Mouse (Mus musculus) thymus, postnatal 14 days (tissue): ENCODE data around the gene Gm21693.
"Not testable (repeated sequence)": the region's sequence is repeated elsewhere in the genome, so short reads cannot be mapped to it uniquely, and the experiment has no call there.

Source experiments
- DNase-seq: peaks from one replicate; pipeline ENCODE4 v3.0.0; 2021

Gm21693 gene

DNA sequence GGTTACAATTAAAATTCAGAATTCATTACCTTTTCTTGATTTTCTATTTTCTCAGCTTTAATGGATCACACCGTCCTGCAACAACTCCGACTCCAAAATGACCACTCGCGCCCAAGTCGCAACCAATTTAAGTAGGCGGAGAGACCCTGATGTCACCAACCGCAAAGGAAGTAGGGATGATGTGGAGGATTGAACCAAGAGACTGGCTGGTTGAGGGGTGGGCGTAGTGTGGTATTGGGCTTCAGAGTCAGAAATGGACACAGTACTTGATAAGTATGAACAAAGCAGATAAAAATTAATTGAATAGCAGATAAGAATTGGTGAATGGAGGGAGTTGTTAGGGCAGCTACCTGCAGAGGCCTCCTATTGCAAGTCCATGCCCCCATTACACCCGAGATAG, at the start of gene Gm21693:
Gene Gm21693 (minus strand): TSS at position 101 of the 400 bp plus-strand sequence.
- DNase-seq = not testable (repeated sequence)

DNA sequence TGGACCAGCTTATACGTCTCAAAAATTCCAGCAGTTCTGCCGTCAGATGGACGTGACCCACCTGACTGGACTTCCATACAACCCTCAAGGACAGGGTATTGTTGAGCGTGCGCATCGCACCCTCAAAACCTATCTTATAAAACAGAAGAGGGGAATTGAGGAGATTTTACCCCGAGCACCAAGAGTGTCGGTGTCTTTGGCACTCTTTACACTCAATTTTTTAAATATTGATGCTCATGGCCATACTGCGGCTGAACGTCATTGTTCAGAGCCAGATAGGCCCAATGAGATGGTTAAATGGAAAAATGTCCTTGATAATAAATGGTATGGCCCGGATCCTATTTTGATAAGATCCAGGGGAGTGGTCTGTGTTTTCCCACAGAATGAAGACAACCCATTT, 4.5 kb downstream of the Gm21693 start:
- not testable (repeated sequence) for DNase-seq

DNA sequence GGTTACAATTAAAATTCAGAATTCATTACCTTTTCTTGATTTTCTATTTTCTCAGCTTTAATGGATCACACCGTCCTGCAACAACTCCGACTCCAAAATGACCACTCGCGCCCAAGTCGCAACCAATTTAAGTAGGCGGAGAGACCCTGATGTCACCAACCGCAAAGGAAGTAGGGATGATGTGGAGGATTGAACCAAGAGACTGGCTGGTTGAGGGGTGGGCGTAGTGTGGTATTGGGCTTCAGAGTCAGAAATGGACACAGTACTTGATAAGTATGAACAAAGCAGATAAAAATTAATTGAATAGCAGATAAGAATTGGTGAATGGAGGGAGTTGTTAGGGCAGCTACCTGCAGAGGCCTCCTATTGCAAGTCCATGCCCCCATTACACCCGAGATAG, 38.8 kb downstream of the Gm21693 start, which contains the start of gene Gm21677:
Gene Gm21677 (minus strand): TSS at position 101 of the 400 bp plus-strand sequence.
- not testable (repeated sequence) for DNase-seq
